Mouse (Mus musculus): ENCODE measurements around the gene Dmac1. TPM values are rescaled to one million over a fixed set of nuclear protein-coding genes. Genes with fewer than 3 reads are reported as not detected.
"Not testable (repeated sequence)": the region's sequence is repeated elsewhere in the genome, so short reads cannot be mapped to it uniquely, and the experiment has no call there.

Dmac1 gene
- polyA plus RNA-seq, 1 experiment from 2014 or later = 110 TPM

- Histone ChIP-seq H3K4me1 (no peaks in the 10 kb centered on the region), H3K4me3 (no peak overlapping the region), H3K9ac (replicated peaks) (no peak overlapping the region), H3K27me3 (no peaks in the 10 kb centered on the region), H3K9me3 (no peaks in the 10 kb centered on the region), H3K36me3 (0 out of 2 replicates have a peak, but pooled peaks cover 2% of the 10 kb centered on the region), H3K4me2 (replicated peaks) (no peak overlapping the region), H3K27ac (replicated peaks) (no peak overlapping the region)
- no peak for ATAC-seq (ENCODE audit: low FRiP score, low read depth)
- 82% methylated on average over 6 of the region's 6 CpGs for WGBS
Measured at GRCm38 (mm10) chr4:75266773-75267550, 11.1 kb downstream of the Dmac1 start.

GRCm38 (mm10) chr4:75264219-75264618 is 13.9 kb downstream of the Dmac1 start:
- H3K9ac ChIP-seq (replicated peaks) = no peak overlapping the region
- no peak overlapping the region for H3K4me2 ChIP-seq (replicated peaks)
- no peaks in the 10 kb centered on the region for H3K9me3 ChIP-seq
- H3K27ac ChIP-seq (replicated peaks) = no peak overlapping the region
- H3K4me1 ChIP-seq = no peaks in the 10 kb centered on the region
- H3K36me3 ChIP-seq = no peaks in the 10 kb centered on the region
- no peaks in the 10 kb centered on the region for H3K27me3 ChIP-seq
- no peak overlapping the region for H3K4me3 ChIP-seq
- no peak for ATAC-seq (ENCODE audit: low FRiP score, low read depth)
- 87% methylated on average over 2 of the region's 2 CpGs for WGBS

GRCm38 (mm10) chr4:75263556-75264129 is 14.5 kb downstream of the Dmac1 start:
- ATAC-seq (ENCODE audit: low FRiP score, low read depth) = no peak
- Histone ChIP-seq H3K4me1 (no peaks in the 10 kb centered on the region), H3K9ac (replicated peaks) (no peak overlapping the region)

GRCm38 (mm10) chr4:75262423-75262822 is 15.7 kb downstream of the Dmac1 start:
- Histone ChIP-seq H3K9ac (replicated peaks) (no peak overlapping the region), H3K4me1 (no peaks in the 10 kb centered on the region), H3K9me3 (no peaks in the 10 kb centered on the region), H3K4me2 (replicated peaks) (no peak overlapping the region), H3K4me3 (no peak overlapping the region), H3K27me3 (no peaks in the 10 kb centered on the region), H3K36me3 (no peaks in the 10 kb centered on the region), H3K27ac (replicated peaks) (no peak overlapping the region)
- 81% methylated on average over 7 of the region's 7 CpGs for WGBS
- no peak for ATAC-seq (ENCODE audit: low FRiP score, low read depth)

More at GRCm38 (mm10) chr4:75263556-75264129, 14.5 kb downstream of the Dmac1 start:
- WGBS = 80% methylated on average over 3 of the region's 3 CpGs
- Histone ChIP-seq H3K4me2 (replicated peaks) (no peak overlapping the region), H3K36me3 (no peaks in the 10 kb centered on the region), H3K27me3 (no peaks in the 10 kb centered on the region), H3K9me3 (no peaks in the 10 kb centered on the region), H3K27ac (replicated peaks) (no peak overlapping the region), H3K4me3 (no peak overlapping the region)

- H3K9ac ChIP-seq (replicated peaks) = no peak overlapping the region
- H3K27me3 ChIP-seq = no peaks in the 10 kb centered on the region
- H3K36me3 ChIP-seq = no peaks in the 10 kb centered on the region
- H3K4me2 ChIP-seq (replicated peaks) = no peak overlapping the region
- H3K27ac ChIP-seq (replicated peaks) = no peak overlapping the region
- 75% methylated on average over 6 of the region's 6 CpGs for WGBS
- no peaks in the 10 kb centered on the region for H3K4me1 ChIP-seq
- ATAC-seq (ENCODE audit: low FRiP score, low read depth) = no peak
- H3K4me3 ChIP-seq = no peak overlapping the region
- H3K9me3 ChIP-seq = no peaks in the 10 kb centered on the region
Measured at GRCm38 (mm10) chr4:75260156-75260555, 17.9 kb downstream of the Dmac1 start.

- Histone ChIP-seq H3K27ac (replicated peaks) (no peak overlapping the region), H3K36me3 (no peaks in the 10 kb centered on the region), H3K9ac (replicated peaks) (no peak overlapping the region), H3K27me3 (no peaks in the 10 kb centered on the region), H3K4me1 (no peaks in the 10 kb centered on the region), H3K4me3 (no peak overlapping the region), H3K9me3 (no peaks in the 10 kb centered on the region), H3K4me2 (replicated peaks) (no peak overlapping the region)
- 86% methylated on average over 3 of the region's 3 CpGs for WGBS
- ATAC-seq (ENCODE audit: low FRiP score, low read depth) = no peak
Measured at GRCm38 (mm10) chr4:75259447-75259846, 18.7 kb downstream of the Dmac1 start.

GRCm38 (mm10) chr4:75234602-75235001 is 43.5 kb downstream of the Dmac1 start:
- H3K9ac ChIP-seq (replicated peaks); H3K9me3 ChIP-seq; H3K27me3 ChIP-seq; H3K36me3 ChIP-seq; H3K4me3 ChIP-seq; H3K27ac ChIP-seq (replicated peaks); H3K4me1 ChIP-seq; ATAC-seq (ENCODE audit: low FRiP score, low read depth); H3K4me2 ChIP-seq (replicated peaks): not testable (repeated sequence)
- WGBS = 26% methylated on average over 3 of the region's 3 CpGs
